Mouse (Mus musculus) spleen, embryonic (tissue): ENCODE measurements around the gene Acyp2.
"Not testable (repeated sequence)": the region's sequence is repeated elsewhere in the genome, so short reads cannot be mapped to it uniquely, and the experiment has no call there.

ENCODE experiments used
- CTCF ChIA-PET: fragments of 350-600 bp; sonication (Branson Sonifier 250); formaldehyde crosslinking; loops from one replicate; lab custom pipeline; 2022; lab: Charles Lee

Gene Acyp2

GRCm38 (mm10) chr11:30649001-30649637 is at the start of gene Acyp2:
TSS of gene Acyp2 (minus strand) at chr11:30649587.
- CTCF ChIA-PET, result no interaction called here

- CTCF ChIA-PET, result no interaction called here
These were observed 40.0 kb upstream of the Acyp2 start for GRCm38 (mm10) chr11:30689421-30689820.

GRCm38 (mm10) chr11:30676086-30676485 is 26.7 kb upstream of the Acyp2 start:
- CTCF ChIA-PET, result no interaction called here

GRCm38 (mm10) chr11:30672719-30673118 is 23.3 kb upstream of the Acyp2 start:
- CTCF ChIA-PET, result no interaction called here

GRCm38 (mm10) chr11:30663001-30663400 is 13.6 kb upstream of the Acyp2 start:
- CTCF ChIA-PET, result no interaction called here

GRCm38 (mm10) chr11:30662591-30662990 is 13.2 kb upstream of the Acyp2 start:
- CTCF ChIA-PET, result no interaction called here

- CTCF ChIA-PET, result no interaction called here
These were observed 7.7 kb upstream of the Acyp2 start for GRCm38 (mm10) chr11:30657069-30657468.

- CTCF ChIA-PET, result no interaction called here
These were observed 6.7 kb upstream of the Acyp2 start for GRCm38 (mm10) chr11:30656060-30656459.

- CTCF ChIA-PET, result no interaction called here
These were observed 1.0 kb upstream of the Acyp2 start for GRCm38 (mm10) chr11:30650416-30650815.

- CTCF ChIA-PET, result no interaction called here
These were observed 13.7 kb downstream of the Acyp2 start for GRCm38 (mm10) chr11:30635674-30636073.

GRCm38 (mm10) chr11:30630514-30630913 is 18.9 kb downstream of the Acyp2 start:
- CTCF ChIA-PET, result no interaction called here

GRCm38 (mm10) chr11:30623218-30623617 is 26.2 kb downstream of the Acyp2 start:
- CTCF ChIA-PET, result no interaction called here

- CTCF ChIA-PET, result not testable (repeated sequence)
These were observed 27.7 kb downstream of the Acyp2 start for GRCm38 (mm10) chr11:30621386-30622363.

GRCm38 (mm10) chr11:30618235-30618634 is 31.2 kb downstream of the Acyp2 start:
- CTCF ChIA-PET, result no interaction called here

- CTCF ChIA-PET, result no interaction called here
These were observed 31.8 kb downstream of the Acyp2 start for GRCm38 (mm10) chr11:30617571-30618097.

- CTCF ChIA-PET, result no interaction called here
These were observed 33.4 kb downstream of the Acyp2 start for GRCm38 (mm10) chr11:30615977-30616376.

GRCm38 (mm10) chr11:30613916-30614546 is 35.4 kb downstream of the Acyp2 start:
- CTCF ChIA-PET, result no interaction called here

GRCm38 (mm10) chr11:30612699-30613098 is 36.7 kb downstream of the Acyp2 start:
- CTCF ChIA-PET, result no interaction called here

GRCm38 (mm10) chr11:30609247-30609646 is 40.1 kb downstream of the Acyp2 start:
- CTCF ChIA-PET, result no interaction called here

- CTCF ChIA-PET, result no interaction called here
These were observed 41.5 kb downstream of the Acyp2 start for GRCm38 (mm10) chr11:30607587-30608518.

- CTCF ChIA-PET, result no interaction called here
These were observed 52.1 kb downstream of the Acyp2 start for GRCm38 (mm10) chr11:30597259-30597658.
